Mouse (Mus musculus) liver, embryonic 14.5 days (tissue): Measurements from ENCODE around the gene Eaf1. TPM values are rescaled to one million over a fixed set of nuclear protein-coding genes. Genes with fewer than 3 reads are reported as not detected.

ENCODE experiments used
- ATAC-seq: fragments of 200-750 bp; cut with Nextera tagmentation; 2 replicates; pipeline ENCODE4 v1.8.0; 2017; ENCODE audit warnings: moderate number of reproducible peaks, mild to moderate bottlenecking, moderate library complexity; ENCODE audit not compliant: insufficient read depth
- DNase-seq, 3 experiments: peaks; one replicate each; pipeline ENCODE4 v3.0.0-alpha.2; 2012 to 2013; ENCODE audit warnings: low read depth in 3 of 3, low spot score in 3 of 3
- H3K27ac ChIP-seq: fragments of 300-500 bp; sonication (generic); 2 replicates; pipeline ENCODE4 v1.5.1; 2014; ENCODE audit warnings: moderate library complexity, mild to moderate bottlenecking, control low read depth, inconsistent platforms
- H3K27me3 ChIP-seq: fragments of 300-500 bp; sonication (generic); 2 replicates; pipeline ENCODE4 v1.6.1; 2014; ENCODE audit warnings: mild to moderate bottlenecking, low read length, moderate library complexity; ENCODE audit not compliant: control insufficient read depth, insufficient read depth
- H3K36me3 ChIP-seq: fragments of 300-500 bp; sonication (generic); replicated peaks from 2 replicates; pipeline ENCODE4 v1.6.1; 2014; ENCODE audit warnings: low read depth; ENCODE audit not compliant: control insufficient read depth, insufficient read depth
- H3K4me1 ChIP-seq, 2 experiments: fragments of 200-500 bp in 1 of 2; fragments of 300-500 bp in 1 of 2; sonication (generic) in 1 of 2; replicated peaks; 2 replicates each; pipeline ENCODE4 v1.6.1; 2012 to 2014; ENCODE audit warnings: antibody characterized with exemption in 1 of 2, inconsistent platforms in 1 of 2, low read length in 1 of 2; ENCODE audit not compliant: control insufficient read depth in 2 of 2, insufficient read depth in 2 of 2
- H3K4me2 ChIP-seq: fragments of 300-500 bp; sonication (generic); 2 replicates; pipeline ENCODE4 v1.6.1; 2014; ENCODE audit warnings: low read depth, mild to moderate bottlenecking, control low read depth, moderate library complexity
- H3K4me3 ChIP-seq, 2 experiments: fragments of 200-500 bp in 1 of 2; fragments of 300-500 bp in 1 of 2; sonication (generic) in 1 of 2; 2 replicates each; pipeline ENCODE4 v1.5.1; 2012 to 2014; ENCODE audit warnings: low read depth in 2 of 2, low read length in 2 of 2, mild to moderate bottlenecking in 2 of 2, control low read depth in 1 of 2, inconsistent platforms in 1 of 2, moderate library complexity in 1 of 2; ENCODE audit not compliant: insufficient read depth in 1 of 2
- H3K9ac ChIP-seq: fragments of 300-500 bp; sonication (generic); replicated peaks from 2 replicates; pipeline ENCODE4 v1.6.1; 2014; ENCODE audit warnings: mild to moderate bottlenecking, control low read depth, moderate library complexity
- H3K9me3 ChIP-seq: fragments of 300-500 bp; sonication (generic); 2 replicates; pipeline ENCODE4 v1.6.1; 2016; ENCODE audit warnings: low read length, mixed read lengths; ENCODE audit not compliant: control insufficient read depth
- CTCF ChIP-seq: IDR thresholded peaks from 2 replicates; pipeline ENCODE4 v1.5.1; 2016; ENCODE audit warnings: antibody characterized with exemption, low read depth, control low read depth
- EP300 ChIP-seq: IDR thresholded peaks from 2 replicates; pipeline ENCODE4 v1.6.1; 2016; ENCODE audit warnings: antibody characterized with exemption, low read depth
- WGBS: fragments of 180-500 bp; shearing (Covaris S2); extraction: QIAGEN DNeasy Blood & Tissue Kit; methylation state at CpG from one replicate; pipeline ENCODE4 v1.1.7; 2014; ENCODE audit not compliant: insufficient replicate concordance; 5-methylcytosine and 5-hydroxymethylcytosine counted together
- polyA plus RNA-seq, 2 experiments: library from polyadenylated mRNA; depleted of rRNA in 1 of 2; stranded (reverse) in 1 of 2; unstranded in 1 of 2; fragments of >200 nt; fragmentation: Nextera tagmentation in 1 of 2; extraction: Ambion mirVana in 1 of 2; gene quantifications; 2 replicates each; pipeline versions ENCODE4 v1.2.1 to v1.2.3; 2012 to 2014

Gene Eaf1
- polyA plus RNA-seq, 2 experiments: 20.9 to 23.0 TPM

- Histone ChIP-seq H3K4me1 (peaks cover 22 to 26% of the 10 kb centered on the region in 2 experiments), H3K4me3 (peak overlapping the region; percentile 86 to 99), H3K36me3 (peaks cover 40% of the 10 kb centered on the region), H3K27me3 (no peaks in the 10 kb centered on the region), H3K27ac (peak overlapping the region; percentile 76), H3K9ac (peak overlapping the region; percentile 93), H3K4me2 (peak overlapping the region; percentile 91), H3K9me3 (no peaks in the 10 kb centered on the region)
- DNase-seq: no peak
- TF ChIP-seq EP300 (no peak), CTCF (no peak)
- 14% methylated on average over 9 of the region's 9 CpGs for WGBS
- ATAC-seq: no peak
Measured at GRCm38 (mm10) chr14:31493901-31494300, 298 bp upstream of the Eaf1 start.

- DNase-seq: peak; percentile 89 to 91 (median 91)
- H3K9me3 ChIP-seq: no peaks in the 10 kb centered on the region
- H3K4me2 ChIP-seq: peak within 1 kb of the TSS; percentile 97
- peak within 1 kb of the TSS; percentile 86 for H3K27ac ChIP-seq
- peak; percentile 84 for ATAC-seq
- peak within 1 kb of the TSS; percentile 86 to 99 for H3K4me3 ChIP-seq
- peak within 1 kb of the TSS; percentile 93 for H3K9ac ChIP-seq
- TF ChIP-seq CTCF: no peak
- TF ChIP-seq EP300: peak; percentile 40; the same call in 1 of the 2 replicates
- H3K36me3 ChIP-seq: peaks cover 41% of the 10 kb centered on the region
- H3K4me1 ChIP-seq: peaks cover 22 to 26% of the 10 kb centered on the region in 2 experiments
- no peaks in the 10 kb centered on the region for H3K27me3 ChIP-seq
- under 1% methylated on average over 49 of the region's 49 CpGs for WGBS
Measured at GRCm38 (mm10) chr14:31494975-31495455, 816 bp downstream of the Eaf1 start, which contains the start of gene Mettl6. TSS of gene Mettl6 (minus strand) at chr14:31495040.

- WGBS: under 1% methylated on average over 8 of the region's 8 CpGs
- no peak for TF ChIP-seq CTCF
- no peak for TF ChIP-seq EP300
- peak overlapping the region; percentile 93 for H3K9ac ChIP-seq
- H3K27ac ChIP-seq: peak overlapping the region; percentile 86
- peak overlapping the region; percentile 97 for H3K4me2 ChIP-seq
- H3K36me3 ChIP-seq: peaks cover 41% of the 10 kb centered on the region
- DNase-seq (no peak), ATAC-seq (no peak)
- no peaks in the 10 kb centered on the region for H3K27me3 ChIP-seq
- no peaks in the 10 kb centered on the region for H3K9me3 ChIP-seq
- peak overlapping the region; percentile 86 to 99 for H3K4me3 ChIP-seq
- H3K4me1 ChIP-seq: peaks cover 22 to 26% of the 10 kb centered on the region in 2 experiments
Measured at GRCm38 (mm10) chr14:31495538-31495937, 1.3 kb downstream of the Eaf1 start.

GRCm38 (mm10) chr14:31496241-31496646 is 2.0 kb downstream of the Eaf1 start:
- peaks cover 22 to 26% of the 10 kb centered on the region in 2 experiments for H3K4me1 ChIP-seq
- peaks cover 47% of the 10 kb centered on the region for H3K36me3 ChIP-seq
- H3K27ac ChIP-seq: peak overlapping the region; percentile 86
- no peaks in the 10 kb centered on the region for H3K27me3 ChIP-seq
- no peaks in the 10 kb centered on the region for H3K9me3 ChIP-seq
- peak overlapping the region; percentile 93 for H3K9ac ChIP-seq
- DNase-seq: peak; percentile 84 to 87 (median 85)
- peak overlapping the region; percentile 97 for H3K4me2 ChIP-seq
- peak overlapping the region; percentile 86 to 99 for H3K4me3 ChIP-seq
- 7% methylated on average over 7 of the region's 7 CpGs for WGBS
- ATAC-seq: peak; percentile 87
- no peak for TF ChIP-seq CTCF
- peak; percentile 95 for TF ChIP-seq EP300

- no peaks in the 10 kb centered on the region for H3K27me3 ChIP-seq
- H3K4me1 ChIP-seq: peaks cover 22% of the 10 kb centered on the region in 2 experiments
- H3K9me3 ChIP-seq: no peaks in the 10 kb centered on the region
- 92% methylated on average over 1 of the region's 1 CpGs for WGBS
- H3K4me2 ChIP-seq: no peak overlapping the region
- H3K36me3 ChIP-seq: peaks cover 64% of the 10 kb centered on the region
- TF ChIP-seq CTCF: no peak
- TF ChIP-seq EP300: no peak
- ATAC-seq: no peak
- no peak overlapping the region for H3K27ac ChIP-seq
- H3K9ac ChIP-seq: no peak overlapping the region
- no peak overlapping the region for H3K4me3 ChIP-seq
- DNase-seq: no peak
Measured at GRCm38 (mm10) chr14:31499526-31499925, 5.3 kb downstream of the Eaf1 start.
